Mouse (Mus musculus): Measurements from ENCODE around the gene Rnf180. TPM values are rescaled to one million over a fixed set of nuclear protein-coding genes. Genes with fewer than 3 reads are reported as not detected.

The Rnf180 gene
- polyA plus RNA-seq, 1 experiment from 2014 or later = 2.2 TPM

DNA sequence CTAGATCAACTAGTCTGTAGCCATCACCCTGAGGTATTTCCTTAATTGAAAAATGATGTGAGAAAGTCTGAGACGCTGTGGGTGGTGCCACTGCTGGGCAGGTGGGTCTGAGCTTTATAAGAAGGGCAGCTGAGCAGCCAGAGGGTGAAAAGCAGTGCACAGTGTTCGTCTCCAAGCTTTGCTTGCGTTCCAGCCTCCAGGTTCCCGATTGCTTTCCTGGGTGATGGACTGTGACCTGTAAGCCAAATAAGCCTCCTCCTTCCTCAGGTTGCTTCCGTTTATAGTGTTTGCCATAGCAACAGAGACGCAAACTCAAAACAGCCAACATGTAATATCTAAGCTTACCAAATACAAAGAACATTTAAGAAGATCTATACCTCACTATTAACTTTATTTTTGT lies 162.2 kb downstream of the Rnf180 start:
- Histone ChIP-seq H3K4me1 (replicated peaks; ENCODE audit: control insufficient read depth, insufficient read depth, low read length) (peaks cover 6% of the 10 kb centered on the region), H3K27me3 (replicated peaks; ENCODE audit: control insufficient read depth, insufficient read depth, low read length) (no peaks in the 10 kb centered on the region), H3K9ac (ENCODE audit: low read depth, low read length) (no peak overlapping the region), H3K27ac (ENCODE audit: low read depth, low read length) (no peak overlapping the region), H3K4me2 (no peak overlapping the region), H3K36me3 (ENCODE audit: control insufficient read depth, insufficient read depth, low read length) (no peaks in the 10 kb centered on the region), H3K4me3 (ENCODE audit: low read depth, low read length) (no peak overlapping the region), H3K9me3 (ENCODE audit: control insufficient read depth, low read length) (no peaks in the 10 kb centered on the region)
- 80% methylated on average over 6 of the region's 6 CpGs for WGBS
- no peak for ATAC-seq (replicated peaks; ENCODE audit: low FRiP score)
- no peak for DNase-seq (ENCODE audit: low spot score)

- 60% methylated on average over 6 of the region's 6 CpGs for WGBS
- no peak overlapping the region for H3K9ac ChIP-seq (ENCODE audit: low read depth, low read length)
- H3K4me2 ChIP-seq = no peak overlapping the region
- H3K27me3 ChIP-seq (replicated peaks; ENCODE audit: control insufficient read depth, insufficient read depth, low read length) = no peaks in the 10 kb centered on the region
- peaks cover 6% of the 10 kb centered on the region for H3K4me1 ChIP-seq (replicated peaks; ENCODE audit: control insufficient read depth, insufficient read depth, low read length)
- ATAC-seq (replicated peaks; ENCODE audit: low FRiP score) (peak; percentile 85), DNase-seq (ENCODE audit: low spot score) (no peak)
- H3K27ac ChIP-seq (ENCODE audit: low read depth, low read length) = no peak overlapping the region
- H3K36me3 ChIP-seq (ENCODE audit: control insufficient read depth, insufficient read depth, low read length) = no peaks in the 10 kb centered on the region
- no peaks in the 10 kb centered on the region for H3K9me3 ChIP-seq (ENCODE audit: control insufficient read depth, low read length)
- H3K4me3 ChIP-seq (ENCODE audit: low read depth, low read length) = no peak overlapping the region
Observed at GRCm38 (mm10) chr13:105130080-105130479, 164.5 kb downstream of the Rnf180 start.

GRCm38 (mm10) chr13:105122092-105122491 lies 172.5 kb downstream of the Rnf180 start:
- H3K9me3 ChIP-seq (ENCODE audit: control insufficient read depth, low read length) = no peaks in the 10 kb centered on the region
- ATAC-seq (replicated peaks; ENCODE audit: low FRiP score) = no peak
- H3K4me3 ChIP-seq (ENCODE audit: low read depth, low read length) = no peak overlapping the region
- no peaks in the 10 kb centered on the region for H3K4me1 ChIP-seq (replicated peaks; ENCODE audit: control insufficient read depth, insufficient read depth, low read length)
- no peak overlapping the region for H3K9ac ChIP-seq (ENCODE audit: low read depth, low read length)
- H3K27me3 ChIP-seq (replicated peaks; ENCODE audit: control insufficient read depth, insufficient read depth, low read length) = no peaks in the 10 kb centered on the region
- no peak overlapping the region for H3K27ac ChIP-seq (ENCODE audit: low read depth, low read length)
- no peak overlapping the region for H3K4me2 ChIP-seq
- DNase-seq (ENCODE audit: low spot score) = no peak
- WGBS = 80% methylated on average over 3 of the region's 3 CpGs
- no peaks in the 10 kb centered on the region for H3K36me3 ChIP-seq (ENCODE audit: control insufficient read depth, insufficient read depth, low read length)

DNA sequence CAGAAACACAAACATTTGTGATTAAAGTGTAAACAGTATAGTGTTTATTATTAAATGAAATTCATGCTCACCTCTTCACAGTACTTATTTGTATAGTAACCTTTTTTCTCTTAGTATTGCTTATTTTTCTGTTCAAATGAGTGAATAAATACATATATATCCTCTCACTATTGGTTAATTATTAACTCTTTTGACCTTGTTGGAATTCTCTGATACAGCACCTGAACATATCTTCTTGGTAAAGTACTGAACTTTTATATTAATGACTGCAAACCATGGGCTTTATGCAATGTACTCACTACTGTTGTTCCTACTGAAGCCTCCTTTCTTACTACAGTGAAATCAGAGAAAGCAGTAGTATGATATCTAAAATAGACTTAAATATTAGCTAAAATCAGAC lies 173.0 kb downstream of the Rnf180 start:
- Histone ChIP-seq H3K4me3 (ENCODE audit: low read depth, low read length) (no peak overlapping the region), H3K9ac (ENCODE audit: low read depth, low read length) (no peak overlapping the region), H3K27ac (ENCODE audit: low read depth, low read length) (no peak overlapping the region), H3K27me3 (replicated peaks; ENCODE audit: control insufficient read depth, insufficient read depth, low read length) (no peaks in the 10 kb centered on the region), H3K4me2 (no peak overlapping the region), H3K9me3 (ENCODE audit: control insufficient read depth, low read length) (no peaks in the 10 kb centered on the region), H3K4me1 (replicated peaks; ENCODE audit: control insufficient read depth, insufficient read depth, low read length) (no peaks in the 10 kb centered on the region), H3K36me3 (ENCODE audit: control insufficient read depth, insufficient read depth, low read length) (no peaks in the 10 kb centered on the region)
- ATAC-seq (replicated peaks; ENCODE audit: low FRiP score) (no peak), DNase-seq (ENCODE audit: low spot score) (no peak)

DNA sequence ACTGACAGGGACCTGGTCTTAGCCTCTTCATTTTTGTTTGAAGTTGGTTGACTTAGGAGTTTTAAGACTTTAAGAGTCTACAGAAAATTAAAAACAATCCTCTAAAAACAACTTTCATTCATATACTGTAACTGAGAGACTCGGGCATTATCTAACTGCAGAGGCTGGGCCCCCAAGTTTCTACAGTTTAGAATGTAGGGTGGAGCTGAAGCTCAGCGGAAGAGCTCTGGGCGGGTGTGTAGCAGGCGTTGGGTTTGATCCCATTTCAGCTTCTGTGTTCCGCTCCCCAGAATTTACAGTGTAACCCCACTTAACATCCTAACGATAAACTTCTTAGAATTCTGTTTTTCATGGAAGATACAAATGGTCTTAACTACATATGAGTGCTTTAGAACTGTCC lies 183.0 kb downstream of the Rnf180 start:
- Histone ChIP-seq H3K9me3 (ENCODE audit: control insufficient read depth, low read length) (no peaks in the 10 kb centered on the region), H3K4me2 (no peak overlapping the region), H3K36me3 (ENCODE audit: control insufficient read depth, insufficient read depth, low read length) (no peaks in the 10 kb centered on the region), H3K4me3 (ENCODE audit: low read depth, low read length) (no peak overlapping the region), H3K27me3 (replicated peaks; ENCODE audit: control insufficient read depth, insufficient read depth, low read length) (no peaks in the 10 kb centered on the region), H3K27ac (ENCODE audit: low read depth, low read length) (no peak overlapping the region), H3K4me1 (replicated peaks; ENCODE audit: control insufficient read depth, insufficient read depth, low read length) (no peaks in the 10 kb centered on the region), H3K9ac (ENCODE audit: low read depth, low read length) (no peak overlapping the region)
- no peak; the same call in 1 of the 2 replicates for ATAC-seq (replicated peaks; ENCODE audit: low FRiP score)
- no peak for DNase-seq (ENCODE audit: low spot score)
- WGBS = 84% methylated on average over 6 of the region's 6 CpGs

GRCm38 (mm10) chr13:105104385-105104784 lies 190.2 kb downstream of the Rnf180 start:
- no peaks in the 10 kb centered on the region for H3K36me3 ChIP-seq (ENCODE audit: control insufficient read depth, insufficient read depth, low read length)
- no peaks in the 10 kb centered on the region for H3K9me3 ChIP-seq (ENCODE audit: control insufficient read depth, low read length)
- no peaks in the 10 kb centered on the region for H3K4me1 ChIP-seq (replicated peaks; ENCODE audit: control insufficient read depth, insufficient read depth, low read length)
- no peak overlapping the region for H3K4me2 ChIP-seq
- H3K27ac ChIP-seq (ENCODE audit: low read depth, low read length) = no peak overlapping the region
- H3K27me3 ChIP-seq (replicated peaks; ENCODE audit: control insufficient read depth, insufficient read depth, low read length) = no peaks in the 10 kb centered on the region
- DNase-seq (ENCODE audit: low spot score) (no peak), ATAC-seq (replicated peaks; ENCODE audit: low FRiP score) (peak; percentile 39)
- 68% methylated on average over 2 of the region's 2 CpGs for WGBS
- H3K9ac ChIP-seq (ENCODE audit: low read depth, low read length) = no peak overlapping the region
- H3K4me3 ChIP-seq (ENCODE audit: low read depth, low read length) = no peak overlapping the region

DNA sequence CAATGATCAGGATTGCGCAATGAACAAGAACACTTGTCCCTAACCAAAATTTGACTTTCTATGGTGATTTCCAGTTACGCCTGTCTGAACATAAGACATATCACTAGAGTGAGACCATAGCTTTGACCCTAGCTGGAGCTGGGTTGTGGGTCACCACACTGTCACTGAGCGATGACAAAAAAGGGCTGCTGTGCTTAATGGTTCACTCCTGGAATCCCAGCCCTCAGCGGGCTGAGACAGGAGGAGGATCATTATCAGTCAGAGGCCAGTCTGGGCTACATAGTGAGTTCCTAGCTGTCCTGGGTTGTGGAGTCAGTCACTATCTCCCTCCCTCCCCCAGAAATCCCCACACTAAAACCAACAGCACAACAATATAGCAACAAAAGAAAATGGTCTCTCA lies 193.9 kb downstream of the Rnf180 start:
- Histone ChIP-seq H3K9ac (ENCODE audit: low read depth, low read length) (no peak overlapping the region), H3K27me3 (replicated peaks; ENCODE audit: control insufficient read depth, insufficient read depth, low read length) (no peaks in the 10 kb centered on the region), H3K4me3 (ENCODE audit: low read depth, low read length) (no peak overlapping the region), H3K9me3 (ENCODE audit: control insufficient read depth, low read length) (no peaks in the 10 kb centered on the region), H3K36me3 (ENCODE audit: control insufficient read depth, insufficient read depth, low read length) (no peaks in the 10 kb centered on the region), H3K4me2 (no peak overlapping the region), H3K27ac (ENCODE audit: low read depth, low read length) (no peak overlapping the region), H3K4me1 (replicated peaks; ENCODE audit: control insufficient read depth, insufficient read depth, low read length) (no peaks in the 10 kb centered on the region)
- 78% methylated on average over 4 of the region's 4 CpGs for WGBS
- no peak for ATAC-seq (replicated peaks; ENCODE audit: low FRiP score)
- DNase-seq (ENCODE audit: low spot score) = no peak

DNA sequence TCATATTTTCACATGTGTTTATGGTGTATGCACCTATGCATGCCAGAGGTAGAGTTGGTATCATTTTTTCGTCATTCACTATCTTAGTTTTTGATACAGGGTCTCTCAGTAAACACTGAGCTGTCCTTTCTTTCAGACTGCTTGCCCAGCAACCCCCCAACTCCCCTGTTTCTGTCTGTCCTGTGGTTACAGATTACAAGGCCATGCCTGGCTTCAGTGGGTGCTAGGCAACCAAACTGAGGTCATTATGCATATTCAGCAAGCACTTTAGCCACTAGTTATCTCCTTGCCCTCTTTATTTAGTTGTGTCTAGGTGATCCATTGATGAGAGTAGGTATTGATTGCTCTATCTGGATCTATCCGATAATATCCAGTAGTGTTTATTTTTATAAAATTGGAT lies 198.3 kb downstream of the Rnf180 start:
- Histone ChIP-seq H3K4me3 (ENCODE audit: low read depth, low read length) (no peak overlapping the region), H3K27ac (ENCODE audit: low read depth, low read length) (no peak overlapping the region), H3K9ac (ENCODE audit: low read depth, low read length) (no peak overlapping the region), H3K27me3 (replicated peaks; ENCODE audit: control insufficient read depth, insufficient read depth, low read length) (no peaks in the 10 kb centered on the region), H3K4me1 (replicated peaks; ENCODE audit: control insufficient read depth, insufficient read depth, low read length) (no peaks in the 10 kb centered on the region), H3K9me3 (ENCODE audit: control insufficient read depth, low read length) (no peaks in the 10 kb centered on the region), H3K4me2 (no peak overlapping the region), H3K36me3 (ENCODE audit: control insufficient read depth, insufficient read depth, low read length) (no peaks in the 10 kb centered on the region)
- ATAC-seq (replicated peaks; ENCODE audit: low FRiP score) (no peak), DNase-seq (ENCODE audit: low spot score) (no peak)
- WGBS = 74% methylated on average over 2 of the region's 2 CpGs

- Histone ChIP-seq H3K4me3 (ENCODE audit: low read depth, low read length) (no peak overlapping the region), H3K27me3 (replicated peaks; ENCODE audit: control insufficient read depth, insufficient read depth, low read length) (no peaks in the 10 kb centered on the region), H3K9ac (ENCODE audit: low read depth, low read length) (no peak overlapping the region), H3K27ac (ENCODE audit: low read depth, low read length) (no peak overlapping the region), H3K36me3 (ENCODE audit: control insufficient read depth, insufficient read depth, low read length) (no peaks in the 10 kb centered on the region), H3K4me1 (replicated peaks; ENCODE audit: control insufficient read depth, insufficient read depth, low read length) (no peaks in the 10 kb centered on the region), H3K9me3 (ENCODE audit: control insufficient read depth, low read length) (no peaks in the 10 kb centered on the region), H3K4me2 (no peak overlapping the region)
- WGBS = 81% methylated on average over 3 of the region's 3 CpGs
- no peak for DNase-seq (ENCODE audit: low spot score)
- no peak for ATAC-seq (replicated peaks; ENCODE audit: low FRiP score)
Observed at GRCm38 (mm10) chr13:105089276-105089675, 205.3 kb downstream of the Rnf180 start.

All from liver, embryonic 11.5 days (tissue).